Mouse (Mus musculus) intestine, embryonic 14.5 days (tissue): ENCODE measurements around the gene Ccdc58. TPM values are rescaled to one million over a fixed set of nuclear protein-coding genes. Genes with fewer than 3 reads are reported as not detected.
"Not testable (repeated sequence)": the region's sequence is repeated elsewhere in the genome, so short reads cannot be mapped to it uniquely, and the experiment has no call there.

Source experiments
- ATAC-seq: fragments of 200-750 bp; cut with Nextera tagmentation; replicated peaks from 2 replicates; pipeline ENCODE4 v1.8.0; 2017; ENCODE audit warnings: low read depth, moderate number of reproducible peaks, moderate TSS enrichment, moderate library complexity; ENCODE audit not compliant: low FRiP score, low TSS enrichment
- DNase-seq: peaks from one replicate; pipeline ENCODE4 v3.0.0-alpha.2; 2018; ENCODE audit warnings: low spot score
- H3K27ac ChIP-seq: fragments of 300-500 bp; sonication (generic); 2 replicates; pipeline ENCODE4 v1.5.1; 2014; ENCODE audit warnings: low read depth, mild to moderate bottlenecking, control low read depth
- H3K27me3 ChIP-seq: fragments of 300-500 bp; sonication (generic); replicated peaks from 2 replicates; pipeline ENCODE4 v1.6.1; 2014; ENCODE audit warnings: low read length, control low read depth; ENCODE audit not compliant: control insufficient read depth, insufficient read depth
- H3K36me3 ChIP-seq: fragments of 300-500 bp; sonication (generic); 2 replicates; pipeline ENCODE4 v1.6.1; 2014; ENCODE audit warnings: low read length, control low read depth; ENCODE audit not compliant: control insufficient read depth, insufficient read depth
- H3K4me1 ChIP-seq: fragments of 300-500 bp; sonication (generic); replicated peaks from 2 replicates; pipeline ENCODE4 v1.6.1; 2014; ENCODE audit warnings: low read length, control low read depth, mixed read lengths; ENCODE audit not compliant: control insufficient read depth, insufficient read depth
- H3K4me2 ChIP-seq: fragments of 300-500 bp; sonication (generic); 2 replicates; pipeline ENCODE4 v1.6.1; 2014; ENCODE audit warnings: low read length
- H3K4me3 ChIP-seq: fragments of 300-500 bp; sonication (generic); 2 replicates; pipeline ENCODE4 v1.5.1; 2014; ENCODE audit warnings: low read depth, low read length, control low read depth, mixed read lengths
- H3K9ac ChIP-seq: fragments of 300-500 bp; sonication (generic); 2 replicates; pipeline ENCODE4 v1.6.1; 2014; ENCODE audit warnings: mild to moderate bottlenecking, low read length
- H3K9me3 ChIP-seq: fragments of 300-500 bp; sonication (generic); 2 replicates; pipeline ENCODE4 v1.6.1; 2016; ENCODE audit warnings: low read length, control low read depth; ENCODE audit not compliant: control insufficient read depth
- WGBS: fragments of 180-500 bp; shearing (Covaris S2); extraction: QIAGEN DNeasy Blood & Tissue Kit; methylation state at CpG from one replicate; pipeline ENCODE4 v1.1.7; 2014; 5-methylcytosine and 5-hydroxymethylcytosine counted together
- polyA plus RNA-seq: library from polyadenylated mRNA; unstranded; fragments of >200 nt; fragmentation: Nextera tagmentation; extraction: Ambion mirVana; gene quantifications from 2 replicates; pipeline ENCODE4 v1.2.1, GENCODE M21; 2014

Ccdc58 gene
- polyA plus RNA-seq, 1 experiment from 2014 or later: 92.4 TPM

DNA sequence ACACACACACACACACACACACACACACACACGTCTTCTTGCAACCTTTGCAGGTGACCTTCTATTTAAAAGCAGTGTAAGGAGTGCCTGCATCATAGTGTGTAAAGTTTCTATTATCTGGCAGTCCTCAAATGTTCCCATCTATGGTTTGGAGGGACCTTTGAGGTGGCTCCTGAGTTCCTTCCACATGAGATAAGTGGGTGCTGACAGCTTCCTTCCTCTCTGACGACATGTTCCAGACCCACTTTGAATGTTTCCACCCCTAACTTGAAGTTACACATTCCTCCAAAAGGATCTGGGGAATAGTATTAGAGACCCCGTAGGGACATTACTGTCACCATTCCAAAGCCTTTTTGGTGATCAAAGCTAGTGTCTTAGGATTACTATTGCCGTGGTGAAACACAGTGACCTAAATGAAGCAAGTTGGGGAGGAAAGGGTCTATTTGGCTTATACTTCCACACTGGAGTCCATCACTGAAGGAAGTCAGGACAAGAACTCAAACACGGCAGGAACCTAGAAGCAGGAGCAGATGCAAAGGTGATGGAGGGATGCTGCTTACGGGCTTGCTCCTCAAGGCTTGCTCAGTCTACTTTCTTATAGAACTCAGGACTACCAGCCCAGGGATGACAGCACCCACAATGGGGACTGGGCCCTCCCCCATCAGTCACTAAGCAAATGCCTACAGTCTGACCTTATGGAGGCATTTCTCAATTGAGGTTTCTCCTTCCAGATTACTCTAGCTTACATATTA lies 17.8 kb upstream of the Ccdc58 start:
- no peak overlapping the region for H3K4me2 ChIP-seq
- H3K9ac ChIP-seq: no peak overlapping the region
- ATAC-seq (no peak), DNase-seq (no peak)
- 0 out of 2 replicates have a peak, but pooled peaks cover 3% of the 10 kb centered on the region for H3K4me1 ChIP-seq
- no peak overlapping the region for H3K27ac ChIP-seq
- peaks cover 41% of the 10 kb centered on the region for H3K36me3 ChIP-seq
- 69% methylated on average over 6 of the region's 6 CpGs for WGBS
- H3K27me3 ChIP-seq: no peaks in the 10 kb centered on the region
- no peak overlapping the region for H3K4me3 ChIP-seq
- H3K9me3 ChIP-seq: no peaks in the 10 kb centered on the region

DNA sequence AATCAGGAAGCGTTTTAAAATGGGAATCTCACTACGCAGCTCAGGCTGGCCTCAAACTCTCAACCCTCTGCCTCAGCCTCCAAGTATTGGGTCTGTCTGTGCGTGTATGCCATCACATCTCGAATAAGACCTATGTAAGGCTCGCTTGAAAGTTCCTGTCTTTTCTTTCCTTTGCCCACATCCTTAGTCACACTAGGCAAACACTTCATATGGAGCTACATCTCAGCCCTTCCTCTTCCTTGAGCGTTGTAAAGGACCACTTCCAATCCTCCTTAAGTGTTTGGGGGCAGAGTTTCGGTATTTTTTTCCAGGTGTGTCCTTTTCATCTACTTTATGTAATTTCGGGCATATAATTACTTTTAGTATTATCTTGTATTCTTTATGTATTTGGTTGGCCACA lies 16.6 kb upstream of the Ccdc58 start:
- 0 out of 2 replicates have a peak, but pooled peaks cover 3% of the 10 kb centered on the region for H3K4me1 ChIP-seq
- peaks cover 29% of the 10 kb centered on the region for H3K36me3 ChIP-seq
- H3K4me2 ChIP-seq: no peak overlapping the region
- DNase-seq (no peak), ATAC-seq (no peak)
- no peaks in the 10 kb centered on the region for H3K9me3 ChIP-seq
- no peak overlapping the region for H3K9ac ChIP-seq
- no peak overlapping the region for H3K27ac ChIP-seq
- no peaks in the 10 kb centered on the region for H3K27me3 ChIP-seq
- WGBS: 93% methylated on average over 8 of the region's 8 CpGs
- H3K4me3 ChIP-seq: no peak overlapping the region

DNA sequence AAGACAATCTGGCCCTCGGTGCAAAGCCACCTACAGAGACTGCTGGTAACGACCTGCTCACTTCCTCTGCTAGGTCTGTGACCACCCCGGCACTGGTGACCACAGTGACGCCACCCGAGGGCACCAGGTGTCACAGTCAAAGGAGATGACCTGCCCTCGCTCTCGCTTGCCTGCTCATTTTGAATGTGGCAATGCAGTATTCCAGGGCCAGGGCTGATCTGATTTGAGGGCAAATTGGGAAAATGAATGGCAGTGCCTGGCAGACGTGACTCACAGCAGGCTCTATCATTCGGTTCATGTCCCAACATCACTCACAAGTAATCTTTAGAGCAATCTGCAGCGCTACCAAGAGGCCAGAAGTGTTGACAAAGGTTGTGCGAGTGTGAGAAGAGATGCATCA lies 15.1 kb upstream of the Ccdc58 start:
- Histone ChIP-seq H3K27ac (no peak overlapping the region), H3K4me3 (no peak overlapping the region), H3K9ac (no peak overlapping the region), H3K9me3 (no peaks in the 10 kb centered on the region), H3K4me1 (0 out of 2 replicates have a peak, but pooled peaks cover 3% of the 10 kb centered on the region), H3K27me3 (no peaks in the 10 kb centered on the region), H3K4me2 (no peak overlapping the region), H3K36me3 (peaks cover 21% of the 10 kb centered on the region)
- 92% methylated on average over 11 of the region's 11 CpGs for WGBS
- ATAC-seq (no peak), DNase-seq (no peak)

DNA sequence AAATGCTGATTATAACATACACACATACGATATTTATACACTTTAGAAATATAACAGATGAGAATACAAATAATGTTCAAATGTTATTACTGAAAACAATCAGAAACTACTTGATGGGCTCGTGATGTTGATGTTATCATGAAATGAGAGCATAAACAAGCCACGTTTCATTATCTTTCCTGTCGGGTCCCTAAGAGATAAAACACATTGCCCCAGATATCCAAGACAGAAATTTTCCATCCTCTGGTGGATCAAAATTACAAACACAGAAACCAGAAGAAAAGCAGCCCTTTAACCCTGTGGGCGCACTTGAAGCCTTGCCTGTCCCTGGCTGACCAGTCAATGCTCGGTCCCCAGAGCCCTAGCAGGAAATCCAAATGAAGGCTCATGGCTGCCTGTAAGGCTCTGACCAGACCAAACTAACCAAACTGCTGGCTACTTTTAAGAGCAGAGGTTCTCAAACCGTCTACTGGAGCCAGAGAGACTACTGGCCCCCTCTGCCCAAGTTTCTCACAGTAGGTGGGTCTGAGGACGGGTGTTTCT lies 13.5 kb upstream of the Ccdc58 start:
- Histone ChIP-seq H3K9me3 (no peaks in the 10 kb centered on the region), H3K27ac (no peak overlapping the region), H3K4me2 (no peak overlapping the region), H3K36me3 (peaks cover 9% of the 10 kb centered on the region; the same call in 1 of the 2 replicates), H3K4me1 (0 out of 2 replicates have a peak, but pooled peaks cover 3% of the 10 kb centered on the region), H3K9ac (no peak overlapping the region), H3K27me3 (no peaks in the 10 kb centered on the region), H3K4me3 (no peak overlapping the region)
- no peak for DNase-seq
- ATAC-seq: no peak
- 57% methylated on average over 8 of the region's 8 CpGs for WGBS

DNA sequence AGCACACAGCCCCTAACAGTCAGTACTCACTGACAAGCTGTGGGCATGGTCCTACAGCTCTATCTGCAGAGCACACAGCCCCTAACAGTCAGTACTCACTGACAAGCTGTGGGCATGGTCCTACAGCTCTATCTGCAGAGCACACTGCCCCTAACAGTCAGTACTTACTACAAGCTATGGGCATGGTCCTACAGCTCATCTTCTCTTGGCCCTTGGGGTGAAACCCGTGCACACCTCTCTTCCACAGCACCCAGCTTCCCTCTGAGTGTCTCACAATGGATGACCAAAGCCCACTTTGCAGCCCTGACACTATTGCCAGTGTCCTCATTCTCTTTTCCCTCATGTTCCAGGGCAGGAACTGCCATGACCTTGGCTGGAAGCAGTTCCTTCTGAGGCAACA lies 9.0 kb upstream of the Ccdc58 start:
- H3K9ac ChIP-seq, H3K9me3 ChIP-seq, ATAC-seq, DNase-seq, H3K4me3 ChIP-seq, H3K27ac ChIP-seq, H3K27me3 ChIP-seq, H3K4me2 ChIP-seq, H3K4me1 ChIP-seq, H3K36me3 ChIP-seq: not testable (repeated sequence)
- 91% methylated on average over 1 of the region's 1 CpGs for WGBS

DNA sequence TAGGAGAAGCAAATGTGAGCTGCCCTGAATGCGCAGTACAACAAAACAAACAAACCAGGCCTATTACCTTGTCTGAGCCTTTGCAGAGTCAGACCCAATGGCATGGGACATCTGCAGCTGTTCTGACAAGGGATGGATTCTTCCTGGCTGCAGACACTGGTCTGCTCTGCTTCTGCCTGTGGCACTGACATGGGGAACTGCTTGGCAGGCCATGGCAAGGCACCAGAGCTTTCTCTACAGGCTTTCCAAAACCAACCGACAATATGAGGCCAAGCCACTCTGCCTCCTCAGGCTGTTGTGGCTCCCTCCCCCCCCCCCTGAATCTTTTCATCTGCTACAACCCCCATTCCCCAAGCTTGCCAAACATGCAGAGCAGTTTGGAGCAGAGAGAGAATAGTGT lies 8.2 kb upstream of the Ccdc58 start:
- Histone ChIP-seq H3K9me3 (no peaks in the 10 kb centered on the region), H3K4me1 (peaks cover 7% of the 10 kb centered on the region; the same call in 1 of the 2 replicates), H3K27me3 (no peaks in the 10 kb centered on the region), H3K36me3 (0 out of 2 replicates have a peak, but pooled peaks cover 9% of the 10 kb centered on the region), H3K9ac (no peak overlapping the region), H3K4me3 (no peak overlapping the region), H3K4me2 (no peak overlapping the region), H3K27ac (no peak overlapping the region)
- DNase-seq: no peak
- WGBS: 74% methylated on average over 2 of the region's 2 CpGs
- no peak for ATAC-seq

DNA sequence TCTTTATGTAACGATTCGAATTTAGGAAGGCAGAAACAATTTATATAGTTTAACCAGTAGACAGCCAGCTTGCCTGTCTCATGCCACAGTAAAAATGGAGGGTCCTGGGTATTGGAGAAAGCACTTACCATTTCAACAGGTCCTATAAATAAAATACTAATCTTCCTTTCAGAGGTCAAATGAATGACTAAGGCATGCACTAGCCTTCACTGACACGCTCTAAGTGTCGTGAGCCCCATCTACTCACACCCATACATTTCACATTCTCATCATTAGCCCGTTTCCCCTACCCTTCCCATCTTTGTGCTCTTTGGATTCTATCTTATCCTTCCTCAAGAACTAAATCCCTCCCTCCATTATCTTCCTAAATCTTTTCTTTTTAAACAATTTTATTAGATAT lies 6.6 kb upstream of the Ccdc58 start:
- no peak overlapping the region for H3K4me2 ChIP-seq
- 78% methylated on average over 5 of the region's 5 CpGs for WGBS
- no peak for DNase-seq
- no peaks in the 10 kb centered on the region for H3K27me3 ChIP-seq
- H3K4me3 ChIP-seq: no peak overlapping the region
- no peaks in the 10 kb centered on the region for H3K9me3 ChIP-seq
- H3K9ac ChIP-seq: no peak overlapping the region
- 0 out of 2 replicates have a peak, but pooled peaks cover 11% of the 10 kb centered on the region for H3K36me3 ChIP-seq
- no peak for ATAC-seq
- no peak overlapping the region for H3K27ac ChIP-seq
- H3K4me1 ChIP-seq: peaks cover 19% of the 10 kb centered on the region

DNA sequence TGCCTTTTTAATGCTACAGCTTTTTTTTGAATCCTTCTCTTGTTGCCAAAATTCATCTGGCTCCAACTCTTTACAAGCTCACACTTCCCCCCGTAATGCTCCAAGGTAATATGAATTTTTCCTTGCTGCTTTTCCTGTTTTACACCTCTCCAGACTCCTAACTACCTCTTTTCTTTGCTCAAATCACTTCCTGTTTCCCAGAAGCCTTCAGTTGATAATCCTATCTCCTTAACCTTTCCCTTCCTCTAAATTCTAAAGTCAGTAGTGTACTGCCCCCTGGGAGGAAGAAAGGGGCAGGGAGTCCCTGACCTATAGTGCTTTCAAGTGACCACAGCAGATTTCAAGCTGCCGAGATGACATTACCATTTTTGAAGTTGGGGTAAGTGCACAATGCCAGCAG lies 3.8 kb upstream of the Ccdc58 start:
- Histone ChIP-seq H3K27ac (no peak overlapping the region), H3K27me3 (no peaks in the 10 kb centered on the region), H3K4me1 (peaks cover 24% of the 10 kb centered on the region), H3K4me3 (no peak overlapping the region), H3K36me3 (0 out of 2 replicates have a peak, but pooled peaks cover 6% of the 10 kb centered on the region), H3K4me2 (no peak overlapping the region), H3K9me3 (no peaks in the 10 kb centered on the region), H3K9ac (no peak overlapping the region)
- 78% methylated on average over 2 of the region's 2 CpGs for WGBS
- ATAC-seq (no peak), DNase-seq (no peak)

DNA sequence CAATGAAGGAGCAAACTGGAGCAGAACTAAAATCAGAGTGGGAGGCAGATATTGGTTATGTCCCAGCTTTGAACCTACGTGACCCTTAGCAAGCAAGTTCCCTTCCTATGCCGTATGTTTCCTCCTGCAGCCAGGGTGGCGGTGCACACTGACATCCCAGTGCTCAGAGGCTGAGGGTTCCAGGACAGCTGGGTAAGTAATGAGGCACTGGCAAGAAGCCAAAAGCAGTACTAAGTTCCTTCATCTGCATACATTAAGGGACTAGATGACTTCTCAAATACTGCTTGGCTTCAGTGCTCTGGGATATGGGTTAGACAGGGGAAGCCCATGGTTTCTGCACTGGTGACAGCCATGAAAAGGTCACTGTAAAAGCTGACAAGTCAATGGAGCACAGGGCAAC lies 3.1 kb upstream of the Ccdc58 start:
- Histone ChIP-seq H3K4me1 (peaks cover 24% of the 10 kb centered on the region), H3K4me3 (no peak overlapping the region), H3K9ac (no peak overlapping the region), H3K27me3 (no peaks in the 10 kb centered on the region), H3K27ac (no peak overlapping the region), H3K36me3 (0 out of 2 replicates have a peak, but pooled peaks cover 6% of the 10 kb centered on the region), H3K4me2 (no peak overlapping the region), H3K9me3 (no peaks in the 10 kb centered on the region)
- WGBS: 66% methylated on average over 3 of the region's 3 CpGs
- ATAC-seq (no peak), DNase-seq (no peak)
